Mouse (Mus musculus) mature B cell (primary cell): ENCODE measurements around the gene Sema3b.
"Not testable (repeated sequence)": the region's sequence is repeated elsewhere in the genome, so short reads cannot be mapped to it uniquely, and the experiment has no call there.

Source experiments
- in situ Hi-C: fragments of 300-500 bp; cut with MboI; formaldehyde crosslinking; loops from 2 replicates; pipeline ENCODE4 v1.14.3; 2019

Sema3b gene

DNA sequence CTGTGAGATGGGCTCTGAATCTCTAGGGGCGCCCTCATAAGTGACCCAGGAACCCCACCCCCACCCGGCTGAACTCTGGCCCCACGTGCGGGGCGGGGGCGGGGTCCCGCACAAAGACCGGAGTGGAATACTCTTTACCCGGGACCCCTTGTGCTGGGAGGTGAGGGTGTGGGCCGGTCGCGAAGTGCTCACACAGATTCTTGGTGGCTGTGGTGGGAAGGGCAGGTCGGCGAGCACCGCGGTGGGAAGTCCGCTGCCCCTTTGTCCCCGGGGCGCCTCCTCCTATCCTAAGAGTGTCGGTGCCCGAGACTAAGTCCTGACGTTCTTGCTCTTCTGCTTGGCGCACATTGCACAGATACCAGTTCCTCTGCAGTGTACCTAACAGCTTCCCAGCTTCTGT, 39.8 kb downstream of the Sema3b start:
- in situ Hi-C loops: no loop called here

DNA sequence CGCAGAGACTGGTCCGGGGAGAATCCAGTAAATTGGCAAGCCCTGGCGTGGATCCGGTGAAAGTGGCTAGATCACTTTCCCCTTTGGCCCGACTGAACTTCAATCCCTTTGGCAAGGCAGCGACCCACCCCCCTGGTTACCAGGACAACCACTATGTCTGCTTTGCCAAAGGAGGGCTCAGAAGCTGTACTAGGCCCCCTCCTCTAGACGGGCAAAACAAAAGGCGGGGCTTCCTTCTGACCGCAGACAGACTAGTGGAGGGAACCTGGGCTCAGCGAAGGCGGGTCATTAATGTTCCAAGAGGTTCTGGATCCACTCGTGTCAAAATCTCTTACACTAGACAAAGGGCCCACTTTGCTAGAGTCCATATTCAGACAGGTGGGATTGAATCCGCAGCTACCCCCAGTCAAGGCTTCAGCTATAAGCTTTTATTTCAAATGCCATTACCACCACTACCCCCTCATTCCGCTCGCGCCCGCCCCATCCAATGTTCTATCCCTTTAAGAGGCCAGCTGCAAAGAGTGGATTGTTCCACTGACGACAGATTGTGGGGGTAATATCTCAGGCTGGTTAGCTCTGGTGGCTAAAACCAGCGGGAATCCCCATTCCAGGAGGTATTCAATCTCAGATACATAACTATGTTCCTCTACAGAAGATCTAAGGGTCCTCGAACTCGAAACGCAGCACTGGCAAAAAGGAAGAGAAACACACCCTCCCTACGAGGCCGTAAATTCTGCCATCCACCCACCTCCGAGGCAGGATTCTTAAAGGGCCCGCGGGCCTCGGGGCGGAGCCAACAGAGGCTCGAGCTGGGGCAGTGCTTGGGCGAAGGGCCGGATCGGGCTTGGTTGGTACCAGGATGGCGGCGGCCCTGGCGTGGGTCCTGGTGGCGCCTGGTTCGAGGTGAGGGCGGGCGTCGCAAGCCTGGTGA, 40.4 kb downstream of the Sema3b start:
- in situ Hi-C loops: no loop called here

GRCm38 (mm10) chr9:107567702-107568319, 41.2 kb downstream of the Sema3b start, which contains the start of gene Hyal2:
Gene Hyal2 (plus strand): TSS chr9:107567945.
- in situ Hi-C loops: no loop called here

GRCm38 (mm10) chr9:107566855-107567254, 42.2 kb downstream of the Sema3b start:
- in situ Hi-C loops: no loop called here

DNA sequence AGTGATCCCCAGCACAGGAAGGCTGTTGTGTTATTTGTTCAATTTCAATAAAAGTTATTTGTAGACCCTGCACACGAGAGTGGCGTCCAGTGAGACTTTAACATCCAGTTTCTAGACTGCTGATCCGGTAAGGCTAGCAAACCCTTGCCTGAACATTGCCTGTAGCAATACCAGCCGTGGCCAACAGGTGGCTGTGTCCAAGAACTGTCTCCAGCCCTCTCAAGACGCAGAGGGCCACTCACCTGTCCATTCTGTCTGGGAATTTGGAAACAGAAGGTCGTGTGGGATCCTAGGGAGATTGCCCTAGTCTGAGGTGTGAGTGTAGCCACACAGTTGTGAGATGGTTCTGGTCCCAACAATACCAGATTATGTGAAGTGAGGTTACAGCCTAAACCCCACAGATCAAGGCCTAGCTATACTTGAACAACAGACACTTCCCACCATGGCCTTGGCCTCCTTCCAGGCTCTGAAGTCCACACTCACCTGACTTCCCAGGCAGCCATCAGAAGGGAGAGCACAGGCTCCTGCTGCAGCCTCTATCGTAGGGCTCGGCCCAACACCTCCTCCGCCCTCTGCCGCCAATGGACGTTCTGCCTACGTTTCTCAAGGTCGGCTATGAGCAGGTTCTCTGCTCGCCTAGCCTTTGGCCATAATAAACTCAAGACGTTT, 42.9 kb downstream of the Sema3b start:
- in situ Hi-C loops: no loop called here

- in situ Hi-C loops: not testable (repeated sequence)
Observed at GRCm38 (mm10) chr9:107565556-107565955, 43.5 kb downstream of the Sema3b start.

GRCm38 (mm10) chr9:107563029-107563581, 45.9 kb downstream of the Sema3b start, which contains the start of gene Tusc2:
Gene Tusc2 (plus strand): TSS chr9:107563255.
- in situ Hi-C loops: no loop called here

DNA sequence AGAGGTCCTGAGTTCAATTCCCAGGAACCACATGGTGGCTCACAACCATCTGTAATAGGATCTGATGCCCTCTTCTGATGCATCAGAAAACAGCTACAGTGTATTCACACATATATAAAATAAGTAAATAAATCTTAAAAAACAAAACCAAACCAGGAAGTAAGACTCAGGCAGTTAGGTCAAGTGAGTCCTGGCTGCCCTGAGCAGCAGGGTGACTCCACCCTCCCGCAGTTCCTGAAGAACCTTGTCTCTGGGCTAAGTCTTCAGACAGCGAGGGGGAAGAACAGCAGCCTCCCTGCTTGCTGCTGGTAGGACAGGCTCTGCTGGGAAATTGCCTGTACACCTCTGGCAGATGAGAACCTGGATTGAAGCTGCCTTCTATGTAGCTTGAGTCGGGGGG, 52.7 kb downstream of the Sema3b start:
- in situ Hi-C loops: no loop called here

DNA sequence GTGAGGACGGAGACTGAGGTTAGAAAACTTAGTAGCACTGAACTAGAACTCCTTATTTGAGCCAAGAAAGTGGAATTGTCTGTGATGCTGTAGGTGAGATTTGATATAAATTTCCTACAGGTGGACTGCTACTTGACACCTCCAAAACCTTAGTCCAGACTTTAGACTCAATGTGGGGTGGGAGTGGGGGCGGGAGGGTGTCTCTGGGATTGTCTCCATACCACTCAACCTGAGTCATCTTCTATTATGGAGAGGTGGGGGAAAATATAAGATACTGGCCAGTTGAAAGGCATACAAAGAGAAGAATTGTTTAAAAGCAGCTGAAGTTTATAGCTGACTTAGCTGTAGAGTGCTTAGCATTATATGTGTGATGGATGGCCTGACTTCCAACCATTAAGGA, 53.3 kb downstream of the Sema3b start:
- in situ Hi-C loops: no loop called here

DNA sequence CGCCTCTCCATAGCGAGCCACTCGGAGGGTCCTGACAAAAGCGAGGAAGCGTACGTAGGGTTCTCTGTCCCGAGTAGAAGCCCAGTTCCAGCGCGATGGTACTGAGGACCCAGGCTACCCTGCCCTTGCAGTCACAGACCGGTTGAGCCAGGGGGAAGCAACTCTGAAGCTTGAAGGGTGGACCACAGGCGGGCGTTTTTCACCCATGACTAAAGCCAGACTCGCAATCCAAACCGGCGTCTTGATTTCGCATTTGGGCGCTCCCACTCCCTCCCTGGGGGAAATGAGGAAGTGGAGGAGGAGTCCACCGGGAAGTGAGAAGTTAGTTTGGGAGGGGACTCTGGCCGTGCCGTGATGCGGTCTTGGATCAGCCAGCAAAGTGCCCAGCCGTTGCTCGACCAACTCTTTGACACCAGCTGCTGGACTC, 54.0 kb downstream of the Sema3b start:
- in situ Hi-C loops: no loop called here

GRCm38 (mm10) chr9:107554319-107554825, 54.7 kb downstream of the Sema3b start:
- in situ Hi-C loops: no loop called here

- in situ Hi-C loops: no loop called here
Observed at GRCm38 (mm10) chr9:107553541-107554318, 55.3 kb downstream of the Sema3b start.

DNA sequence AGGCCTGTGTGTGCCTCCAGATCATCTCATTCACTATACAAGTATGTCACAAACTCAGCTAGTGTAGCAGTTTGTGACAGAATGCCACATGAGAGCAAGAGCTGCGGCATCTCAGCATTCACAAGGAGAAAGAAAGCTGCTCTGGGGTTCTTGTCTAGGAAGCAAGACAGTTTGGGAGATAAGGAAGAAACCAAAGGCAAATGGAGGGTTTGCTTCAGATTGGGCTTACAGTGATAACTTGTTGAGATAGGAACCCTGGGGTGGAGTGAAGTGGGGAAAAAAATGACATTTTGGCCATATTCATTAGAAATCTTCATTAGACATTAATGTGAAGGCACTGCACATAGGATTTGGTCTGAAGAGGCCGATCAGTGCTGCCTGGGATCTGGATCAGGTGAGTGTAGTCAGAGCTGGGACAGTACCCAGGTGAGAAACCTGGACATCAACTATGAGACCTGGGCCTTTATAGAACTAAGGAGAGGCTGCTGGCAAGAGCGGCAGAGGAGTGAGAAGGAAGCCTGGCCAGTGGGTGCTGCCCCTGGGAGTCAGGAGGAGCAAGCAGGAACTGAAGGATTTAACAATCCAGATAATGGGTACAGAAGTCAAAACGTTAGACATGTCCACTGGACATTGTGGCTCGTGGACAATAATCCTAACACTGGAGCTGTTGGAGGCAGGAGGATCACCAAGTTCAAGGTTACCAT, 56.2 kb downstream of the Sema3b start:
- in situ Hi-C loops: no loop called here

DNA sequence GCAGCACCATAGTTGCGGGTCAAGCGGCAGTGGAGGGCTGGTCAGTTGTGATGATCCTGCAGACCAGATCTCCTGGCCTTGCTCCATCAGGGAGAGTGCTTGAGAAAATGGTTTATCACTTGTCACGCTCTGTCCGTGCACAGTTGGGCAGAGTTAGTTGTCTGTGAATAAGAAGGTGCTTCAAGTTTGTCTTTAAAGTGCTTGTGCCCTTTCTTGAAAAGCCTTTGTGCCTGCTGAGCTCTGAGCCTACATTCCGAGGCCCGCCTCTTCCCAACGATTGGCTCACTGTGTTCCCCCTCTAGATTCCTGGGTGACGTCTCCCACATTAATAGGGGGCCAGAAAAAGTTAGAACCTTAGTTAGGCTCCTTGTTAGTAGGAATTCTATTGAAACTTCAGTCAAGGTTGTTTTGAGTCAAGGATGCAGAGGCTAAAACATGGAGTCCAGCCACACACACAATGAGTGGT, 57.1 kb downstream of the Sema3b start:
- in situ Hi-C loops: no loop called here

GRCm38 (mm10) chr9:107551117-107551889, 57.7 kb downstream of the Sema3b start, which contains the start of gene Rassf1:
Gene Rassf1 (plus strand): TSS chr9:107551555.
- in situ Hi-C loops: no loop called here

DNA sequence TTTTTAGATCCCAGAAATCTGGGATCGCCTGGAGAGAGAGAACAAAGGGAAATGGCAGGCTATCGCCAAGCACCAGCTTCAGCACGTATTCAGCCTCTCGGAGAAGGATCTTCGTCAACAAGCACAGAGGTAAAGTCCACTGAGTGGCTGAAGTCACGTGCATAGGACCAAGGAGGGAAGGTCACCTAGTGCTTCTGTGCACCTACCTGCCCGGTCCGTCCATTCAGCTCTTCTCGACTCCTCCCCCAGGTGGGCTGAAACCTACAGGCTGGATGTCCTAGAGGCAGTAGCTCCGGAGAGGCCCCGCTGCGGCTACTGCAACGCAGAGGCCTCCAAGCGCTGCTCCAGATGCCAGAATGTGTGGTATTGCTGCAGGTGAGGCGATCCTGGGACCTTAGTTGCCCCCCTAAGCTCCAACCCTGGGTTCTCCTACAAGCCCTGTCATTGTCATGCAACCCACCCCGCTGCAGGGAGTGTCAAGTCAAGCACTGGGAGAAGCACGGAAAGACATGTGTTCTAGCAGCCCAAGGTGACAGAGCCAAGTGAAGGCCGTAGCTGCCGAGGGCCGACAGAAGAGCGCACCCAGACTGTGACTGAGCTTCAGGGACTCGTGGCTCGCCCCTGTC, 58.4 kb downstream of the Sema3b start:
- in situ Hi-C loops: no loop called here

- in situ Hi-C loops: no loop called here
Observed at GRCm38 (mm10) chr9:107549297-107550074, 59.5 kb downstream of the Sema3b start.

DNA sequence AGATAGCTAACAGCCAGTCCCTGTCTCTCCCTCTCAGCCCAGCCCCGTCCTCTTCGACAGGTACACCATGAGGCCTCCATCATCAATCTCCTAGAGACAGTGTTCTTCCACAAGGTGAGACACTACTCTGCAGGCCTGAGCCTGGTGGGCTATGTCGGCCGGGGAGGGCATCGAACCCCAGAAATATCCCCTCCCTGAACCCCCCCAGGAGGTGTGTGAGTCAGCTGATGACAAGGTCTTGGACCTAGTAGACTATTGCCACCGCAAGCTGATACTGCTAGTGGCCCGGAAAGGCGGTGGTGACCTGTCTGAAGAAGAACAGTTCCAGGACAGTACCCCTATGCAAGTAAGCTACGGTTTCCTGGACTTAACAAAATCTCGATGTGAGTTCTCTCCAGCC, 60.2 kb downstream of the Sema3b start:
- in situ Hi-C loops: no loop called here
